Mouse (Mus musculus) CD4-positive helper T cell, adult 2 months (primary cell): Measurements from ENCODE around the gene Cipc.

ENCODE experiments used
- DNase-seq: peaks from one replicate; pipeline ENCODE4 v3.0.0-alpha.2; 2012; ENCODE audit warnings: low read depth, missing footprints, low spot score

The Cipc gene

DNA sequence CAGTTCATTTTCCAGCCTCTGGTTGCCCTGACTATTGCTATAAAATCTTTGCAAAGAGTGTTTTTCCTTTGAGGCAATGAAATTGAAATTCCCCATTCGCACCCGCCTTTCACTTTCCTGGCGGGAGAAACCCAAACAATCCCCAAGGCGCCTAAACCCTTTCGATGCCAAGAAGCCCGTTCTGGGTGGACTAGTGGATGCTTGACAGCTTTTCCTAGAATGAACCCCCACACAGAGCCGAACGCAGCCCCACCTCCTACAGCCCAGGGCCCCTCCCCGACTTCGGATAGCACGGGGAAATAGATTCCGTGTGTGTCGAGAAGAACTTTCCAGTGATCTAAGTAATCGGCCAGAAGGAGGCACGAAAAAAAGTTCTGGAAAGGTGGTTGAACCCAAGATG, 42.5 kb downstream of the Cipc start:
- DNase-seq, result no peak

DNA sequence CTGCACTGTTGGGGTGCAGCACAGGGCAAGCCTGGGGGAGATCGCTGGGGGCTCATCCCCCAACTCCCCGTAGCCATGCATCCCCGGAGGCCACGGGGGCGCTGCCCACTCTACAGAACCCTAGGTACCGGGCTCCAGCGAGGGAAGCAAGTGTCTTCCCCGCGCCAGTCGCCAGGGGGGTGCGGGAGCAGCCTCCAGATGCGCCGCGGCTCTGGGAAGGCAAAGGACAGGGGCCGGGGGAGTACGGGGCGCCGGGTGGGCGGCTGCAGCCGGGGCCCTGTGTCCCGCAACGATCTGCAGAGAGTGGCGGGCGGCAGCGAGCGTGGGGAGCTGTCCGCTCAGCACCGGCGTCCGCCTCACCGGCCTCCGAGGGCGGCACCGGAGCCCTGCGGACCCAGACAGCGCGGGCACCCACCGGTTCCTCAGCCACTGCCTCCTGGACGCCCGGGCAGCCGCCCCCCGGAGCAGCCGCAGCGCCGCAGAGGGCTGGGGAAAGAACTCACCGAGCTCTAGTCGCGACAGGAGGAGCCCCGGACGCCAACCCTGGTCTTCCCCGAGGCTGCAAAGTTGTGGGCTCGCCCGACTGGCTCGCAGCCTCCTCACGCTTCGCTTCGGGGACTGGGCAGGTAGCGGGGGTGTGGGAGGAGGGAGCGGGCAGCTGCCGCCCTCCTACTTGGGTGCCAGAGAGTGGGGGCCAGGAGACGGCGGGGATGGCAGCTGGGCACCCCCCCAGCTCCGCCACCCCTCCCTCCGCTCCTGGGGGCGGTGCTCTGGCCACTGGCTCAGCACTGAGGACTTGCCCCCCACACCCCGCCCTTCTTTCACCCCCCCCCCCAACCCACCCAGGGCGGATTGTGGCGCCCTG, 43.3 kb downstream of the Cipc start, which contains the start of gene Zdhhc22:
Zdhhc22 (minus strand) TSS at position 541 of the 865 bp plus-strand sequence.
- DNase-seq, result no peak

DNA sequence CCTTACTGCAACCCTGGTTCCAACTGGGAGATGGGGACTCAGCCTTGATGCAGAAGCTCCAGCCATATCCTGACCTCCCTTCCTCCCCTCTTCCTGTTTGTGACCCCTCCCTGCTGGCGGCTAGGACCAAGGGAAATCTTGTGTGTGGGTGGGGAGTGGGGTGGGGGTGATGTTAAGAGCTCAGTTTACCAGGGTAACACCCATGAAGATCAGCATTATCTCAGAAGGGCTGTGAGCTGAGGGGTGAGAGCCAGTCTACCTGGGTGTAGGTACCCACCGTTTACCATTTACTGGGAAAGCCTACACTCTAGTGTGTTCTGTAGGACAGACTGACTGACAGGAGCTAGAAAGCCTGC, 43.9 kb downstream of the Cipc start:
- DNase-seq, result no peak

DNA sequence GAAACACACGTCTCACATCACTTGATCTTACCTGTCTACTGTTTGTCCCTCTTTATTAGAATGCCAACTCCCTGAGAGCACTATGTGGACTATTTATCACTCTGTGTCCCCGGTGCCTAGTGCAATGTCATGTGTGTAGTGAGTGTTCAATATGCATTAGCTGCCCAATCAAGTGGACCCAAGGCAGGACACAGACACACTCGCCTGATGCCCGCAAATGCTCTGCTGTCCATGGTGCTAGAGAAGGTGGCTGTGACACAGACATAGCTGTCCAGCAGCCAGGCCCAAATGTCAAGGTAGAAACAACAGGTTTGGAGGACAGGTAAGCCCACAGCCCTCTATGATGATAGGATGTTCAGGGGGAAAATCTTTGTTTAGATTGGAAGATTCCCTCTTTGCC, 47.3 kb downstream of the Cipc start:
- DNase-seq, result no peak

DNA sequence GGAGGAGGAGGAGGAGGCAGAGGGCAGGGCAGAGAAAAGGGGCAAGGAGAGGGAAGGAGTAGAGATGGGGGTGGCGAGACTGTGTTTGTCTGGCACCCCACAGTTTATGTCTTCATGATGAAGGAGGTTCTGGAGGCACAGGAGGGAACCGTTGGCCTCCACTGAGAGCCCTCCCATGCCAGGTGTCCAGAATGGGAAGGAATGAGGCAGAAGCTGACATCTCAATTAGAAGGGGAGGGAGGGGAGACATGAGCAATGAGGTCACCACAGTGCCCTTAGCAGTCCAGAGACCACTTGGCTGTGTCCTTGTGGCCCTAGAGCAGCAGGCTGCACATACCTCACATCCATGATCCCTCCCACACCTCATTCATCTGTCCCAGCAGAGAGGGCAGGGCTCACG, 47.9 kb downstream of the Cipc start:
- DNase-seq, result no peak

DNA sequence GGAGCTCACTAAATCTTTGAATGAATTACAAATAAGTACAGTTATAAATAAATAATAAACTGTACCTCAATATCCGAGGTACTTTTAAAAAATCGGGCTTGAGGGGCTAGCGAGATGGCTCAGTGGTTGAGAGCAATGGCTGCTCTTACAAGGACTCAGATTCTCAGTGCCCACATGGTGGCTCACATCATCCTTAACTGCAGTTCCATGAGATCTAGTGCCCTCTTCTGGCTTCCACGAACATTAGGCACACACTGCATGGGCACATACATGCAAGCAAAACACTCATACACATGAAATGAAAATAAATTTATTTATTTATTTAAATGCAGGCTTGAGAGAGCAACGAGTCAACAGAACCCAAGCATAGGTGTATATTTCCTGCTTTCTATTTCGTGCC, 49.1 kb downstream of the Cipc start:
- no peak for DNase-seq

DNA sequence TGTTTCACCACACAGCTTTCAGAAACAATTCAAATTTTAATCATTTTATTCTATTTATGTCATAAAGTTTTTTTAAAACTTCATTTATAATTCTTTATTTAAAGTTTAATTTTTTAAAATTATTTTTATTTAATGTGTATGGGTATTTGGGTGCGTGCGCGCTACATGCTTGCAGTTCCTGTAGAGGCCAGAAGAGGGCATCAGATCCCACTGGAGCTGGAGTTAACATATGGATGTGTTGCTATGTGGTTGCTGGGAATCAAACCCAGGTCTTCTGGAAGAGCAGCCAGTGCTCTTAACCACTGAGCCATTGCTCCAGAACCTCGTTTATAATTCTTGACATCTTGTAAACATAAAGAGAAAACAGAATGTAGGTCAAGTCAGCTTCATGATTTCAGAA, 51.9 kb downstream of the Cipc start:
- no peak for DNase-seq

DNA sequence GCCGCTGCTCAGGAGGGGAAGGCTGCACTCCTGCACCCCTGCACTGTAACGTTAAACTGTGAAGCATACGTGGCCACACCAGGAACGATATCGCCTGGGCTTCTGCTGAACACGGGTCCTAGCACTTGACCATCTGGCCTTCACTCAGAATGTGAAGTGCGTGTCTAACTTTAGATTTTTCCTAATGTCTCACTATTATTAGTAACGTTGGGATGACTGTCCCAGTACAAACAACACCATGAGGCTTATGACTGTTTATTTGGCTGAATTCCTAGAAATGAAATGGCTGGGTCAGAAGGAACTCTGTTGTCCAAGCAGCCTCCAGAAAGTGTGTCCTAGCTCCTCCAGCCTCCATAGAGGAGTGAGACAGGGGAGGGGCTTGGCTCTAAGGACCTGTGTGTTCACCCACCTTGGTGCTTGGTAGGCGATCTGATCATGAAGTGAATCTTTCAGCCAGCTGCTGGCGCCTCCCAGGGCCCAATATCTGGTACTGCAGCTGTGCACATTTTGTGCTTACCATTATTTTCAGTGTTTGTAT, 52.5 kb downstream of the Cipc start:
- DNase-seq, result no peak

DNA sequence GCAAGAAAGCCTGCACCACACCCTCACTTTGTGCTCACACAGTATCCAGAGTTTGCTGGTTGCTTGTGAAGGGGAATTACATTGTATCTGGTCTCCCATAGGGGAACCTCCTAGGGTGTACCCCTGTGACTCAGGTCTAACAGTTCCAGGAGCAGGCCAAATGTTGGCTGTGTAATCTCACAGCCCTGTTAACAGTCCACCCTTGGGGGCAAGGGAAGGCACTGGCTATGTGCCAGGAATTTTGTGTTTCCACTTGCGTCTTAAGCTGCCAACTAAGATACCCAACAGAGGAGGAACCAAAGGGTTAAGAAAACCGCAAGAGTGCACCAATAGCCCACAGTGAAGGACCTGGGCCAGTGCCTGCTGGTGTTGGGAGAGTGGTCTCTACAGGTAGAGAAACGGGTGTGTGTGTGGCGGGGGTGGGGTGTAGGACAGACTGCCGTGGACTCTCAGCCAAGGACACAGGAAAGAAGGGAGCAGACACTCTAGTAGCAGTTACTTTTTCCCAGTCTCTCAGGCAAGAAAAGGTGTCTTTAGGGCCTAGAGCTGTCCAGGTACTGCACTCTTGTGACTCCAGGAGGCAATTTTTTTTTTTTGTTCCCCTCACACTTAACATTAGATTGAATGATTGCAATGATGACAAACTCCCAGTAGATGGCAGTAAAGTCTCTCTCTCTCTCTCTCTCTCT, 53.5 kb downstream of the Cipc start:
- DNase-seq, result peak; percentile 45

DNA sequence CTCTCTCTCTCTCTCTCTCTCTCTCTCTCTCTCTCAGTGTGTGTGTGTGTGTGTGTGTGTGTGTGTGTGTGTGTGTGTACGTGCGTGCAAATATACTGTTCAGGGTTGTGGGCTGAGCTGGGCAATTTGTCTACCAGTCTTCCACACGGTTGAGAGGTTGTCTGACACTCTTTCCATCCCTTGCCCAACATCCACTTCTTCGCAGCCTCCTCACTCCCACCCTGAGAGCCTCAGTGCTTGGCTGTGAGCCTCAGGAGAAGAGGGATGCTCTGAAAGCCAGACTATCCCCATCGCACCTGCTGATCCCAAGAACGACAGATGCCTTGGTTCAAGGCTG, 54.0 kb downstream of the Cipc start:
- DNase-seq, result no peak

DNA sequence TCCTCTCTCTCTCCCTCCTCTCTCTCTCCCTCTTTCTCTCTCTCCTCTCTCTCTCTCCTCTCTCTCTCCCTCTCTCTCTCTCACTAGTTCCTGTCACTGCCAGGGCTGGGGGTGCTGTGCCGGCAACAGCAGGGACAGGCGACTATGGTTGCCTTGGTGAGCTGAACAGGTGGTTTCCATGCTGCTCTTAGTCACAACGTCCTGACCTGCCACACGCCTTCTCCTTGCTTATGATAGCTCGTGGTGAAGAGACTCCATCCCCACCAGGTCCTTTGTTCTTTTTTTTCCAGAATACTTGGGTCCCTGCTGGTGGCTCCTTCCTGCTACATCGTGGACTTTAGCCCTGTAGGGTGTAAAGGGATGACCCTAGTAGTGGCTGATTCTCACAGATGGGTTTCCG, 55.4 kb downstream of the Cipc start:
- DNase-seq, result no peak

DNA sequence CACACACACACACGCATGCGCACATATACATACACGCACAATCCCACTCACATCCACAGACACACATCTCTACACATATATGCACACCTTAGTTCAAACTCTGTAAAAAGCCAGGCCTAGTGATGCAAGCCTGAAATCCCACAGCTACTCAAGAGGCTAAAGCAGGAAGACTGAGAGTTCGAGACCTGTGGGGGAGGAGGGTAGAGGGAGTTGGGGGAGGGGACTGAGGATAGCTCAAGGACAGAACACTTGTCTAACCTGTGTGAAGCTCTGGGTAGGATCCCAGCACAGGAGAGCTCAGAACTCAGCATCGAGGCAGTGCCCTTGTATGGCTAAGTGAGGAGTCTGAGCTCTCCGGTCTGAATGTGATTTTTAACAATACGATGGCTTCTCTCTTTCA, 56.0 kb downstream of the Cipc start:
- no peak for DNase-seq

DNA sequence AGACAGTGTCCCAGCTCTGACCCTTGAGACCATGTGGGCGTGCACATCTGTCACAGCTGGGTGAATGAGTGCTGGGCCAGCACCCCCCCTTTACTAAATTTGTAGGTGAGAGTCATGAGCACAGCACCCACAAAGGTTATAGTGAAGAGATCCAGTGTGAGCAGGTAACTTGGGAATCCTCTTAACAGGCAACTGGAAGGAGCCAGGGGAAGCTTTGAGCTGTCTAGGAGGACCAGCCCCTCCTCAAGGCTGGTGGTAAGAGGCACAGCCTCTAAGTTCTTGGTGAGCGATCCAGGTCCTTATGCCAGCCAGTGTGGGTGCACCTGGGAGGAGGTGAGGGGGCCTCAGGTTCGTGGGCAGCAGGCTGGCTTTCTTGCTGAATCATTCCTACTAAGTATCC, 56.8 kb downstream of the Cipc start:
- no peak for DNase-seq

DNA sequence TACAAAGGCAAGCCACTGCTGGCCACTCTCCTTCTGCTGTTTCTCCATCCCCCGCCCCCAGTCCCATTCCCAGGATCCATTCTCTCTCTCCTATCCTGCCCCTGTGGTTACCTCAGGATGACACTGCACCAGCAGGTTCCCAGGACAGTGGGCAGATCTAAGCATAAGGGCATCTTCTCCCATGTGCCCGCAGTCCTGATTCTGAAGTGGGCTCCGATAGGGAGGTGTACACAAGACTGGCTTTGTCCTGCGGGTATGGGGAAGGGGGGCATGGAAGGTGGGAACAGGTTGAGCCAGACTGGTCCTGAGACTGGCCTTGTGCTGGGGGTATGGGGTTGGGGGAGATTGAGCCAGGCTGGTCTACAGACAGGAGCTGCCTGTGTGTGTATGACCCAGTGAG, 57.8 kb downstream of the Cipc start:
- DNase-seq, result no peak
